Mouse (Mus musculus): ENCODE measurements around the gene Camta2. TPM values are rescaled to one million over a fixed set of nuclear protein-coding genes. Genes with fewer than 3 reads are reported as not detected.
A peak's percentile ranks its signal among the peaks of the same experiment; 100 is the strongest.

Gene Camta2
- total and polyA plus RNA-seq, 2 experiments from 2014 or later = 24.0 to 24.5 TPM

- DNase-seq (ENCODE audit: low spot score) = no peak
- TF ChIP-seq CTCF (IDR thresholded peaks at IDR 0.05) = no peak
- no peaks in the 10 kb centered on the region for H3K9me3 ChIP-seq (ENCODE audit: low read length)
- no peak for ATAC-seq (ENCODE audit: low FRiP score)
- no peak overlapping the region for H3K27ac ChIP-seq (ENCODE audit: low read depth, low read length)
- no peak overlapping the region for H3K4me3 ChIP-seq (ENCODE audit: low read depth, low read length)
- peaks cover 13% of the 10 kb centered on the region for H3K36me3 ChIP-seq (ENCODE audit: insufficient read depth, low read length)
- H3K4me2 ChIP-seq (ENCODE audit: low read depth, low read length, poor library complexity, severe bottlenecking) = no peak overlapping the region
- 92% methylated on average over 5 of the region's 5 CpGs for WGBS
- H3K9ac ChIP-seq (replicated peaks; ENCODE audit: low read length, poor library complexity, severe bottlenecking) = no peak overlapping the region
- peaks cover 5% of the 10 kb centered on the region; the same call in 1 of the 2 replicates for H3K4me1 ChIP-seq (ENCODE audit: insufficient read depth, low read length)
- H3K27me3 ChIP-seq (ENCODE audit: insufficient read depth, low read length) = no peaks in the 10 kb centered on the region
Observed at GRCm38 (mm10) chr11:70658521-70658920, 29.4 kb downstream of the Camta2 start.

GRCm38 (mm10) chr11:70657991-70658390 lies 29.9 kb downstream of the Camta2 start:
- H3K36me3 ChIP-seq (ENCODE audit: insufficient read depth, low read length) = peaks cover 11% of the 10 kb centered on the region
- no peak overlapping the region for H3K4me3 ChIP-seq (ENCODE audit: low read depth, low read length)
- H3K9me3 ChIP-seq (ENCODE audit: low read length) = no peaks in the 10 kb centered on the region
- ATAC-seq (ENCODE audit: low FRiP score) (no peak), DNase-seq (ENCODE audit: low spot score) (no peak)
- peaks cover 5% of the 10 kb centered on the region; the same call in 1 of the 2 replicates for H3K4me1 ChIP-seq (ENCODE audit: insufficient read depth, low read length)
- no peaks in the 10 kb centered on the region for H3K27me3 ChIP-seq (ENCODE audit: insufficient read depth, low read length)
- H3K9ac ChIP-seq (replicated peaks; ENCODE audit: low read length, poor library complexity, severe bottlenecking) = no peak overlapping the region
- no peak overlapping the region for H3K4me2 ChIP-seq (ENCODE audit: low read depth, low read length, poor library complexity, severe bottlenecking)
- WGBS = 61% methylated on average over 9 of the region's 9 CpGs
- no peak overlapping the region for H3K27ac ChIP-seq (ENCODE audit: low read depth, low read length)
- TF ChIP-seq CTCF (IDR thresholded peaks at IDR 0.05) = no peak

- Histone ChIP-seq H3K4me2 (ENCODE audit: low read depth, low read length, poor library complexity, severe bottlenecking) (no peak overlapping the region), H3K4me3 (ENCODE audit: low read depth, low read length) (no peak overlapping the region), H3K9ac (replicated peaks; ENCODE audit: low read length, poor library complexity, severe bottlenecking) (no peak overlapping the region), H3K36me3 (ENCODE audit: insufficient read depth, low read length) (peaks cover 8% of the 10 kb centered on the region), H3K27me3 (ENCODE audit: insufficient read depth, low read length) (no peaks in the 10 kb centered on the region), H3K9me3 (ENCODE audit: low read length) (no peaks in the 10 kb centered on the region), H3K4me1 (ENCODE audit: insufficient read depth, low read length) (peaks cover 8% of the 10 kb centered on the region), H3K27ac (ENCODE audit: low read depth, low read length) (no peak overlapping the region)
- ATAC-seq (ENCODE audit: low FRiP score) (no peak), DNase-seq (ENCODE audit: low spot score) (no peak)
- TF ChIP-seq CTCF (IDR thresholded peaks at IDR 0.05) = no peak
- WGBS = 53% methylated on average over 6 of the region's 6 CpGs
Observed at GRCm38 (mm10) chr11:70657573-70657972, 30.3 kb downstream of the Camta2 start.

GRCm38 (mm10) chr11:70656964-70657363 lies 30.9 kb downstream of the Camta2 start, which contains the start of gene Eno3:
Gene Eno3, plus strand, starts transcription at chr11:70657202.
- no peak for TF ChIP-seq CTCF (IDR thresholded peaks at IDR 0.05)
- Histone ChIP-seq H3K27ac (ENCODE audit: low read depth, low read length) (no peak within 1 kb of the TSS), H3K27me3 (ENCODE audit: insufficient read depth, low read length) (no peaks in the 10 kb centered on the region), H3K4me2 (ENCODE audit: low read depth, low read length, poor library complexity, severe bottlenecking) (peak within 1 kb of the TSS; percentile 72), H3K9me3 (ENCODE audit: low read length) (no peaks in the 10 kb centered on the region), H3K9ac (replicated peaks; ENCODE audit: low read length, poor library complexity, severe bottlenecking) (peak within 1 kb of the TSS; percentile 42), H3K4me1 (ENCODE audit: insufficient read depth, low read length) (peaks cover 8% of the 10 kb centered on the region), H3K36me3 (ENCODE audit: insufficient read depth, low read length) (peaks cover 5% of the 10 kb centered on the region; the same call in 1 of the 2 replicates), H3K4me3 (ENCODE audit: low read depth, low read length) (peak within 1 kb of the TSS; percentile 99)
- ATAC-seq (ENCODE audit: low FRiP score) (no peak), DNase-seq (ENCODE audit: low spot score) (no peak)
- 14% methylated on average over 3 of the region's 3 CpGs for WGBS

- no peaks in the 10 kb centered on the region for H3K9me3 ChIP-seq (ENCODE audit: low read length)
- peak overlapping the region; percentile 99 for H3K4me3 ChIP-seq (ENCODE audit: low read depth, low read length)
- no peak for DNase-seq (ENCODE audit: low spot score)
- H3K36me3 ChIP-seq (ENCODE audit: insufficient read depth, low read length) = peaks cover 5% of the 10 kb centered on the region; the same call in 1 of the 2 replicates
- peaks cover 8% of the 10 kb centered on the region for H3K4me1 ChIP-seq (ENCODE audit: insufficient read depth, low read length)
- peak overlapping the region; percentile 72 for H3K4me2 ChIP-seq (ENCODE audit: low read depth, low read length, poor library complexity, severe bottlenecking)
- 9% methylated on average over 16 of the region's 16 CpGs for WGBS
- H3K9ac ChIP-seq (replicated peaks; ENCODE audit: low read length, poor library complexity, severe bottlenecking) = peak overlapping the region; percentile 42; the same call in 1 of the 2 replicates
- H3K27ac ChIP-seq (ENCODE audit: low read depth, low read length) = no peak overlapping the region
- TF ChIP-seq CTCF (IDR thresholded peaks at IDR 0.05) = no peak
- no peaks in the 10 kb centered on the region for H3K27me3 ChIP-seq (ENCODE audit: insufficient read depth, low read length)
- ATAC-seq (ENCODE audit: low FRiP score) = no peak
Observed at GRCm38 (mm10) chr11:70656456-70656927, 31.4 kb downstream of the Camta2 start.

- Histone ChIP-seq H3K4me1 (ENCODE audit: insufficient read depth, low read length) (peaks cover 8% of the 10 kb centered on the region), H3K4me2 (ENCODE audit: low read depth, low read length, poor library complexity, severe bottlenecking) (peak overlapping the region; percentile 72), H3K36me3 (ENCODE audit: insufficient read depth, low read length) (peaks cover 11% of the 10 kb centered on the region), H3K4me3 (ENCODE audit: low read depth, low read length) (peak overlapping the region; percentile 99), H3K9me3 (ENCODE audit: low read length) (no peaks in the 10 kb centered on the region), H3K9ac (replicated peaks; ENCODE audit: low read length, poor library complexity, severe bottlenecking) (peak overlapping the region; percentile 42), H3K27ac (ENCODE audit: low read depth, low read length) (peak overlapping the region; percentile 62; the same call in 1 of the 2 replicates), H3K27me3 (ENCODE audit: insufficient read depth, low read length) (no peaks in the 10 kb centered on the region)
- no peak for TF ChIP-seq CTCF (IDR thresholded peaks at IDR 0.05)
- DNase-seq (ENCODE audit: low spot score) (no peak), ATAC-seq (ENCODE audit: low FRiP score) (no peak)
- 1% methylated on average over 60 of the region's 61 CpGs for WGBS
Observed at GRCm38 (mm10) chr11:70655571-70656455, 32.1 kb downstream of the Camta2 start.

All from midbrain, postnatal 0 days (tissue).